Mouse (Mus musculus): ENCODE data around the gene Pcsk5. TPM values are rescaled to one million over a fixed set of nuclear protein-coding genes. Genes with fewer than 3 reads are reported as not detected.

Gene Pcsk5
- polyA plus RNA-seq, 1 experiment from 2014 or later = 1.2 TPM

DNA sequence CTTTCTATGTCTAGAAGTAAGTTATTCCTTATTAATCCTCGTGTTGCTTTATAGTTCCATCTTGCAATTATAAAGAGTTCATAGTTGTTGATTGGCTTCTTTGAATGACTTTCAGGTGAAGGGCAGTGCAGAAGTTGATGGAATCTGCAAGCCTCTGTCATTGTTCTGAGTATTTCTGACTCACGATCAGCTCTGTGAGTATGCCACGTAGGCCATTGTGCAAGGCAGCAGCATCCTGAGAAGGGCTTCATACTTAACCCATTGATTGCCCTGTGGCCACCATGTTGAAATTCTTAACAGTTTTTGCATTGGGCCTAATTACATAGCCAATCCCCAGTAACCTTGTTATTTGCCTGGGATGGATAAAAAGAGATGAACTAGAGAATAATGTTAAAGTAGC is 428.1 kb downstream of the Pcsk5 start:
- Histone ChIP-seq H3K36me3 (no peaks in the 10 kb centered on the region), H3K4me1 (replicated peaks) (peaks cover 26% of the 10 kb centered on the region), H3K4me3 (replicated peaks) (no peak overlapping the region), H3K27me3 (no peaks in the 10 kb centered on the region), H3K27ac (no peak overlapping the region), H3K9me3 (replicated peaks) (no peaks in the 10 kb centered on the region), H3K4me2 (no peak overlapping the region), H3K9ac (no peak overlapping the region)
- DNase-seq (no peak), ATAC-seq (ENCODE audit: low read depth) (no peak)
- WGBS (ENCODE audit: insufficient replicate concordance) = 53% methylated on average over 3 of the region's 3 CpGs

DNA sequence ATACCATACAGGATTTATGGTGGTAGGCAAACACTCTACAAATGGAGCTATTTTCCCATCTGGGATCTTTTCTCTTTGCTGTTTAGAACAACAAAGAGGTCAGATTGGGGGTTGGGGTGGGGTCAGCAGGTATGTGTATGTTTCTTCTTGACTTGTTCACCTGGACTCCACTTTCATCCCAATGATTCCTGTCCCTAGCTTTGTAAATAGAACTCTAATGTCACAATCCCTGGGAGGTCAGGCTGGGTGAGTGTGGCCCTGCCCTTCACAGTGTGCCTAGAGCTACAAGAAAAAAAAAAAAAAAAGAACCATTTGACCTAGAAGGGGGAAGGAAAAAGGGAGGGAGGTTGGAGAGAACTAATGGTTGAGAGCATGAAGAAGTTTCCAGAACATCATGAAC is 428.8 kb downstream of the Pcsk5 start:
- Histone ChIP-seq H3K4me3 (replicated peaks) (no peak overlapping the region), H3K4me2 (no peak overlapping the region), H3K36me3 (no peaks in the 10 kb centered on the region), H3K9me3 (replicated peaks) (no peaks in the 10 kb centered on the region), H3K27me3 (no peaks in the 10 kb centered on the region), H3K27ac (no peak overlapping the region), H3K9ac (no peak overlapping the region), H3K4me1 (replicated peaks) (peaks cover 26% of the 10 kb centered on the region)
- DNase-seq = no peak
- ATAC-seq (ENCODE audit: low read depth) = peak; percentile 40; the same call in 1 of the 2 replicates

DNA sequence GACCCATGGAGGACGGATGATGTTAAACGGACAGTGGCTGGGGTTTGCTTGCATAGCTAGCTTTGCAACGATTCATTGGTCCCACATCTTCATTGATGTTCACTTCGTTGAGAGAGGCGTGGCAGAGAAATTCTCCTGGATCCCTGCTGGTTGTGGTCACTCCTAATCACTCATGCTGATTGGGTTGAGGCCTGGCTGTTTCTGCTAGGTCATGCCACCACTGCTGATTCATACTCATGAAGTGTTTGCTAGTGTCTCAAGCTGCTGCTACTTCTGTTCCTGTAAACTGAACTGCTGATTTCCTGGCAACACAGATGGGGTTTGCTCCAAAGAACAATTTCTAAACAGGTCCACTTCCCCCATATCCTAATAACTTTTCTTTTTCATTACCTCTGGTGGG is 430.6 kb downstream of the Pcsk5 start:
- Histone ChIP-seq H3K9me3 (replicated peaks) (no peaks in the 10 kb centered on the region), H3K4me2 (no peak overlapping the region), H3K4me3 (replicated peaks) (no peak overlapping the region), H3K27ac (peak overlapping the region; percentile 55), H3K27me3 (no peaks in the 10 kb centered on the region), H3K9ac (no peak overlapping the region), H3K36me3 (no peaks in the 10 kb centered on the region), H3K4me1 (replicated peaks) (peaks cover 26% of the 10 kb centered on the region)
- WGBS (ENCODE audit: insufficient replicate concordance) = 75% methylated on average over 5 of the region's 5 CpGs
- DNase-seq = peak; percentile 42
- peak; percentile 81 for ATAC-seq (ENCODE audit: low read depth)

DNA sequence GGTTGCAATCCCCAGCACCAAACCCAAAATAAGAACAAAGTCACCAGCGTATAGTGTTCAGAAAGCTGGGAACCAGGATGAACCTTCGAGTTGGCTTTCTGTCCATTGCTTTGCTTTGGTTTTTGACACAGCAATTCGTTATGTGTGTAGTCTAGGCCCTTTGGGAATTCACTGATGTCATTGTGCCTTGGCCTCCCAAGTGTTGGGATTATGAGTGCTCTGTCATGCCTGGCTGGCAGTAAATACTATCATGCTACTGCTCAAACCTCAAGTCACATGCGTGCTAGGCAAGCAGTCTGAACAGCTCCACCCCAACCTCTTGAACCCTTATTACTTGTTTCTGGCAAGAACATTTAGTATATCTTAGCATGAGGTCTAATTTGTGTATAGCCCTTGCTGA is 434.3 kb downstream of the Pcsk5 start:
- no peaks in the 10 kb centered on the region for H3K9me3 ChIP-seq (replicated peaks)
- H3K4me3 ChIP-seq (replicated peaks) = no peak overlapping the region
- peak; percentile 28; the same call in 1 of the 2 replicates for ATAC-seq (ENCODE audit: low read depth)
- no peak overlapping the region for H3K27ac ChIP-seq
- H3K4me2 ChIP-seq = no peak overlapping the region
- H3K4me1 ChIP-seq (replicated peaks) = peaks cover 12% of the 10 kb centered on the region
- no peak overlapping the region for H3K9ac ChIP-seq
- no peaks in the 10 kb centered on the region for H3K27me3 ChIP-seq
- 76% methylated on average over 4 of the region's 4 CpGs for WGBS (ENCODE audit: insufficient replicate concordance)
- peaks cover 26% of the 10 kb centered on the region for H3K36me3 ChIP-seq
- no peak for DNase-seq

DNA sequence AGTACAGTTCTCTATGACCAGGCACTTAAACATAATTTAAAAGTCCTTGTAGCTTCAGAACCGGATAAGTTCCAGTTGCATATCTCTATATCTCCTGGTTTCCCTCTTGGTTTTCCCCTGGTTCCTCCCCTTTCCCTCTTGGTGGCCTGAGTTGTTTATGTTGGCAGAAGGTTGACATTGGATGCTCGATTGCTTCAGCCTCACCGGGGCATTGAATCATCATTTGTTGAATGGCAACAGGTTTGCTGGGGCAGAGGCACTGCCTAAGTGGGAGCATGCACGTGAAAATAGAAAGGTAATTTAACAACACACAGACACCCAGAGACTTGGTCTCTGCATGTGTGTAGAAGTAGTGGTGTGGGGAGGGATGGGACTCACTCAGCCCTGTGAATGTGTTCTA is 436.9 kb downstream of the Pcsk5 start:
- Histone ChIP-seq H3K27ac (no peak overlapping the region), H3K9me3 (replicated peaks) (no peaks in the 10 kb centered on the region), H3K27me3 (no peaks in the 10 kb centered on the region), H3K36me3 (peaks cover 50% of the 10 kb centered on the region), H3K4me3 (replicated peaks) (no peak overlapping the region), H3K4me1 (replicated peaks) (peaks cover 18% of the 10 kb centered on the region), H3K4me2 (no peak overlapping the region), H3K9ac (no peak overlapping the region)
- no peak for DNase-seq
- WGBS (ENCODE audit: insufficient replicate concordance) = 84% methylated on average over 4 of the region's 4 CpGs
- no peak for ATAC-seq (ENCODE audit: low read depth)

DNA sequence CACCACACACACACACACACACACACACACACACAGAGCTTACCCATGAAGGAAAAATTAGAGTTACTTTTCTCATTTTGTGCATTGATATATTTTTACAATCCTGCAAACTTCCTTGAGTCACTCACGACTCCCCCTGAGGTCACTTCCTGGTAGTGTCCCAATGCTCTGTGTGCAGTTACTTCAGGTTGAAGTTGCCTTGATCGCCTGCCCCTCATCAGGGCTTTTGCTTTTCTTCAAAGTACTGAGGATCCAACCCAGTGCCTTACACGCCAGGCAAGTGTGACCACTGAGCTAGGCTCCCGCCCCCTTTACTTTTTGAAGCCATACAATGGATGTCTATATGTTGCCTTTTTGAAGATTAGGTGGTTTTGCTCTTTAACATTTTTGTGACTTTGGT is 437.5 kb downstream of the Pcsk5 start:
- Histone ChIP-seq H3K9ac (no peak overlapping the region), H3K4me3 (replicated peaks) (no peak overlapping the region), H3K36me3 (peaks cover 50% of the 10 kb centered on the region), H3K27me3 (no peaks in the 10 kb centered on the region), H3K4me2 (no peak overlapping the region), H3K4me1 (replicated peaks) (peaks cover 24% of the 10 kb centered on the region), H3K27ac (no peak overlapping the region), H3K9me3 (replicated peaks) (no peaks in the 10 kb centered on the region)
- no peak for ATAC-seq (ENCODE audit: low read depth)
- DNase-seq = no peak
- WGBS (ENCODE audit: insufficient replicate concordance) = 79% methylated on average over 4 of the region's 4 CpGs

DNA sequence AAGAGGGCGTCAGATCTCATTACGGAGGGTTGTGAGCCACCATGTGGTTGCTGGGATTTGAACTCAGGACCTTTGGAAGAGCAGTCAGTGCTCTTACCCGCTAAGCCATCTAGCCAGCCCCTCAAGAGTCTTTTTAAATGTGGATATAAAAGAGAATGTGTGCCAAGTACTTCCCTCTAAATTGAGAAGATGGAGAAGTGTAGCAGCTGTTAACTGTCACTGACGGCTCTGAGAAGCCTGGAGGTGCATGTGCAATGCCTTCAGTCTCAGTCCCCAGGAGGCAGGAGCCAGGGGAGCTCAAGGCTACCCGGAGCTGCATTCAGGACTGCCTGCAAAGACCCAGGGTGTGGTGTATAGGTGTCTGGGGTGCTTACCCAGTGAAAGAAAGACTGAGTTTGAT is 439.5 kb downstream of the Pcsk5 start:
- Histone ChIP-seq H3K27me3 (no peaks in the 10 kb centered on the region), H3K9ac (no peak overlapping the region), H3K4me1 (replicated peaks) (peaks cover 35% of the 10 kb centered on the region), H3K9me3 (replicated peaks) (no peaks in the 10 kb centered on the region), H3K27ac (no peak overlapping the region), H3K4me2 (no peak overlapping the region), H3K36me3 (peaks cover 50% of the 10 kb centered on the region), H3K4me3 (replicated peaks) (no peak overlapping the region)
- 72% methylated on average over 5 of the region's 5 CpGs for WGBS (ENCODE audit: insufficient replicate concordance)
- no peak for ATAC-seq (ENCODE audit: low read depth)
- DNase-seq = no peak

DNA sequence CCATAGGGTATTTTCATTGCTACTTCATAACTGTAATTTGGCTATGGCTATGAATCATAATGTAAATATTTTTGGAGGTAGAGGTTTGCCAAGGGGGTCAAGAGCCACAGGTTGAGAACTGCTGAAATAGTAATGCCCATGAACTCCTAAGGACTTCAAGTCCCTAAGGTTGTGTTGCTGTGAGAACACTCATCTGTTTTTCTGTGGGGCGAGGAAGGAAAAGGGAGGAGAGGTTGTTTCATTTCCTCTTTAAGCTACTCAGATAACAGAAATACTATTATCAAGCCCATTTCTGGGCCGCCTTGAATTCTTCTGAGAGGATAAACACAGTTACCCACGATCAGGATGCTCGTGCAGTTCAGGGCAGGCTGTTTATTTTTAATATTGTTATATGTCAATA is 440.6 kb downstream of the Pcsk5 start:
- no peak for DNase-seq
- Histone ChIP-seq H3K27me3 (no peaks in the 10 kb centered on the region), H3K9me3 (replicated peaks) (no peaks in the 10 kb centered on the region), H3K9ac (no peak overlapping the region), H3K36me3 (peaks cover 50% of the 10 kb centered on the region), H3K4me1 (replicated peaks) (peaks cover 38% of the 10 kb centered on the region), H3K4me3 (replicated peaks) (no peak overlapping the region), H3K4me2 (no peak overlapping the region), H3K27ac (no peak overlapping the region)
- no peak for ATAC-seq (ENCODE audit: low read depth)
- 33% methylated on average over 4 of the region's 4 CpGs for WGBS (ENCODE audit: insufficient replicate concordance)

DNA sequence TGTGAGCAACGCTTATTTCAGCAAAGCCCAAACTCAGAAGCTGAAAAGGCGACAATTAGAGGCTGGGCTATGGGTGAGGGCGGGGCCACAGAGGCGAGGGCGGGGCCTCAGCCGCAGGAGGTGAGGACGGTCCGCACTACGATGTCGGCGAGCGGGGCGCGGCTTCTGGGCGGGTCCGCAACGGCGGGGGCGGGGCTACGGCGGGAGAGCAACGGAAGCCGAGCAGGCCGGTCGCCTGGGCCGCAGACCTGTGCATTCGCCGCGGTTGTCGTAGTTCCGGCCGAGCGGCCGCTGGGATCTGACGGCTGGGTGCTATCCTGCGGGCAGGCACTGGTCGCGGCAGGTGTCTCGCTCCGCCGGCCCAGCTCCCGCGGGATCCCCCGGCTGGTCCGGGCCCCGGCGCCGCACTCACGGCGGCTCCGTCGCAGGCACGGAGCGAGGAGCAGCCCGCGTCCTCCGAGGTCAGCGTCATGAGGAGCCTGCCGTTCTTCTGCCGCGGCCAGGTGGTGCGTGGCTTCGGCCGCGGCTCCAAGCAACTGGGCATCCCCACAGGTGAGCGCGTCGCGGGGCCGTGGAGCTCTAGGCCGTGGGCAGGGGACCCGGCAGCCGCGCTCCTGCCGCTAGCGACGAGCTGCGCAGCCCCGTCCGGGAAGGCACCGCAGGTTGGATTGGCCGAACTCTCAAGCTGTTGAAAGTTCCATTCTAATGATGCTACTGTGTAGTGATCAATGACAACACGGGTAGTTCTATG is 443.4 kb downstream of the Pcsk5 start, which contains the start of gene Rfk:
Gene Rfk, plus strand, starts transcription at position 203 of the 751 bp plus-strand sequence.
- Histone ChIP-seq H3K27ac (peak within 1 kb of the TSS; percentile 86), H3K4me2 (peak within 1 kb of the TSS; percentile 78), H3K9ac (peak within 1 kb of the TSS; percentile 94), H3K4me3 (replicated peaks) (peak within 1 kb of the TSS; percentile 86), H3K27me3 (no peaks in the 10 kb centered on the region), H3K4me1 (replicated peaks) (peaks cover 48% of the 10 kb centered on the region), H3K36me3 (peaks cover 32% of the 10 kb centered on the region), H3K9me3 (replicated peaks) (no peaks in the 10 kb centered on the region)
- under 1% methylated on average over 81 of the region's 83 CpGs for WGBS (ENCODE audit: insufficient replicate concordance)
- DNase-seq = peak; percentile 95
- peak; percentile 96 for ATAC-seq (ENCODE audit: low read depth)

DNA sequence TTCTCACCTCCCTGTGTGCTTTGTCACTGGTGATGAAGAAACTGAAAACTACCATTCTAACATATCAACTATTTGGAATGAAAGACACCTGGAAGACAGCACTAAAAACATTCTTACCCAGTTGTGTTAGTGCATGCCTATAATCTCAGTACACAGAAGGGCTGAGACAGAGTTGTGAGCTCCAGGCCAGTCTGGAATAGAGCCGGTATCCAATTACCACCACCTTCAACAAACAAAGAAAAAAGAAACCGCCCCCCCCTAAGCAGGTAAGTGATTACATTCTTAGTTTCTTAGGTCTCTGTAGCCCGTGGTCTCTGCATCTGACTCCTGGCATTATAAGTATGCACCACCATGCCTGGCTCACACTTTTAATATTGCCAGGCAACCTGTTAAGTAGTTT is 444.6 kb downstream of the Pcsk5 start:
- no peak for ATAC-seq (ENCODE audit: low read depth)
- peaks cover 54% of the 10 kb centered on the region for H3K4me1 ChIP-seq (replicated peaks)
- H3K9me3 ChIP-seq (replicated peaks) = no peaks in the 10 kb centered on the region
- H3K27me3 ChIP-seq = no peaks in the 10 kb centered on the region
- H3K9ac ChIP-seq = peak overlapping the region; percentile 48; the same call in 1 of the 2 replicates
- H3K36me3 ChIP-seq = peaks cover 21% of the 10 kb centered on the region
- peak overlapping the region; percentile 55 for H3K4me2 ChIP-seq
- no peak for DNase-seq
- H3K27ac ChIP-seq = no peak overlapping the region
- H3K4me3 ChIP-seq (replicated peaks) = no peak overlapping the region
- 40% methylated on average over 3 of the region's 3 CpGs for WGBS (ENCODE audit: insufficient replicate concordance)

DNA sequence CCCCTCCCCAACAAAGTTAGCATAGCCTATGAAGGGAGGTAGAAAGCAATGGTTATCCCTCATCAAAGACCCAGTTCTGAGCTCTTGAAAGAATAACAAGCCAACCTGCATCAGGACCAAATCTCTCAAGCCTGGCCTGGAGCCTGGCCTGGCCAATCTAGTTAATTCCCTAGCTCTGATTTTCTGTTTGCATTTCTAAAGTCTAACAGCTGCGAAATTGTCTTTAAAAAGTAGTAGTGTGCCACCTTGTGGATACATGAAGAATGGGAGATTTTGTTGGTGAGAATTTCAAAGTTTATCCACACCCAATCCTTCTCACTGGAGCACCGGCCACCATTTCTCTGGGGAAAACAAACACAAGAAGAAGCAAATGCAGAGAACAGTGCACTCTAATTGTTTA is 449.0 kb downstream of the Pcsk5 start:
- Histone ChIP-seq H3K9ac (no peak overlapping the region), H3K9me3 (replicated peaks) (no peaks in the 10 kb centered on the region), H3K4me2 (no peak overlapping the region), H3K27me3 (no peaks in the 10 kb centered on the region), H3K27ac (no peak overlapping the region), H3K4me3 (replicated peaks) (no peak overlapping the region), H3K4me1 (replicated peaks) (peaks cover 29% of the 10 kb centered on the region), H3K36me3 (no peaks in the 10 kb centered on the region)
- DNase-seq (no peak), ATAC-seq (ENCODE audit: low read depth) (no peak)
- 12% methylated on average over 2 of the region's 2 CpGs for WGBS (ENCODE audit: insufficient replicate concordance)

DNA sequence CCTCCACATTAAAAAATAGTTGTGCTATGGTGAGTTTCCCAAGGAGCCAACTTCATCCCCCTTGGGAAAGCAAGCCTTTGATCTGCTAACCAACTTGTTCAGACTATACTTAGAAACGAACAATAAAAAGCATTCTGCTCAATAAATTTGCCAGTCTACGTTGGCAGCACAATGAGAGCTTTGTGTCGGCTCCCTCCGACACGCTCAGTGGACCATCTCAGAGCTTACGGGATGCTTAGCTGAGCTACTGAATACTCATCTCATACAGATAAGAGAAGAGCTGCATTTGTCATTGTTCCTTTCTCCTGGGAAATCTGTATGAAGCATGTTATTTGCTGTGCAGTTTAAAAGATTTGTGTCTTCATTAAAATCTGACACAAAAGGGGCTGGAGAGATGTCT is 451.0 kb downstream of the Pcsk5 start:
- DNase-seq = no peak
- no peak overlapping the region for H3K9ac ChIP-seq
- 82% methylated on average over 6 of the region's 6 CpGs for WGBS (ENCODE audit: insufficient replicate concordance)
- peaks cover 21% of the 10 kb centered on the region for H3K4me1 ChIP-seq (replicated peaks)
- H3K27ac ChIP-seq = no peak overlapping the region
- no peaks in the 10 kb centered on the region for H3K36me3 ChIP-seq
- no peaks in the 10 kb centered on the region for H3K9me3 ChIP-seq (replicated peaks)
- H3K4me2 ChIP-seq = no peak overlapping the region
- H3K27me3 ChIP-seq = no peaks in the 10 kb centered on the region
- no peak overlapping the region for H3K4me3 ChIP-seq (replicated peaks)
- no peak for ATAC-seq (ENCODE audit: low read depth)

Data from liver, embryonic 13.5 days (tissue).